13 mouse cellular contexts compared by ENCODE assay signal in the genomic region with DNA sequence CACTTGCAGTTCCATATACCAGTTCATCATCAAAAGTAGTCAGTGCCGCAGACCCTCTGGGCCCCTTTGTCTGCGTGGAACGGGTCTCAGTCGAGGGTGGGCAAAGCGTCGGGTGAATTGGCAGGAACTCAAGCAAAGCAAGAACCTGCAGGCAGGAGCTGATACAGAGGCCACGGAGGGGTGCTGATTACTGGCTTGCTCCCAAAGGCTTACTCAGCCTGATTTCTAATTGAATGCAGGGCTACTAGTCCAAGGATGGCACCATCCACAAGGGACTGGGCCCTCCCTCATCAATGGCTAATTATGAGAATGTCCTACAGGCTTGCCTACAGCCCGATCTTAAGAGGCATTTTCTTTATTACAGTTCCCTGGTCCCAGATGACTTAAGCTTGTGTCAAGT.
"Had no signal": no experiment of that assay in that cellular context is flagged by ENCODE, and none has a peak within 500 bp of the region (broad histone marks: within the 10 kb centered on the region; RNA-seq: fewer than 3 reads in every experiment).

No protein-coding gene starts in this region.

- H3K9ac ChIP-seq: limb, embryonic 15.5 days; liver, embryonic 12.5 days; lung, embryonic 14.5 days; neural tube, embryonic 13.5 days had no signal

- H3K27me3 ChIP-seq: limb, embryonic 15.5 days; liver, embryonic 12.5 days; neural tube, embryonic 13.5 days had no signal

- H3K9me3 ChIP-seq: limb, embryonic 15.5 days; neural tube, embryonic 13.5 days had no signal

- H3K4me3 ChIP-seq: left cerebral cortex, adult 2 months; limb, embryonic 15.5 days; liver, embryonic 12.5 days; neural tube, embryonic 13.5 days had no signal

- H3K4me1 ChIP-seq: limb, embryonic 15.5 days; liver, embryonic 12.5 days; neural tube, embryonic 13.5 days had no signal

- DNase-seq: kidney, adult 8-10 months; kidney, postnatal 25 days; lung, embryonic 14.5 days; lung, postnatal 10 days; lung, postnatal 4 days; right cerebral cortex, adult 18-20 months; thymus, adult 18-20 months; thymus, postnatal 14 days had no signal

- ATAC-seq: liver, embryonic 12.5 days had no signal

- H3K27ac ChIP-seq: left cerebral cortex, adult 2 months; limb, embryonic 15.5 days; liver, embryonic 12.5 days; neural tube, embryonic 13.5 days had no signal

- H3K36me3 ChIP-seq: limb, embryonic 15.5 days; liver, embryonic 12.5 days; neural tube, embryonic 13.5 days had no signal

- H3K4me2 ChIP-seq: limb, embryonic 15.5 days; liver, embryonic 12.5 days; lung, embryonic 14.5 days; midbrain, embryonic 11.5 days; neural tube, embryonic 13.5 days had no signal
